Mouse (Mus musculus): ENCODE results near the gene Atmin. TPM values are rescaled to one million over a fixed set of nuclear protein-coding genes. Genes with fewer than 3 reads are reported as not detected.

Gene Atmin
- polyA plus RNA-seq (2016; fragmentation: Nextera tagmentation; extraction: Ambion mirVana): 12.1 and 12.4 TPM in 2 replicates

DNA sequence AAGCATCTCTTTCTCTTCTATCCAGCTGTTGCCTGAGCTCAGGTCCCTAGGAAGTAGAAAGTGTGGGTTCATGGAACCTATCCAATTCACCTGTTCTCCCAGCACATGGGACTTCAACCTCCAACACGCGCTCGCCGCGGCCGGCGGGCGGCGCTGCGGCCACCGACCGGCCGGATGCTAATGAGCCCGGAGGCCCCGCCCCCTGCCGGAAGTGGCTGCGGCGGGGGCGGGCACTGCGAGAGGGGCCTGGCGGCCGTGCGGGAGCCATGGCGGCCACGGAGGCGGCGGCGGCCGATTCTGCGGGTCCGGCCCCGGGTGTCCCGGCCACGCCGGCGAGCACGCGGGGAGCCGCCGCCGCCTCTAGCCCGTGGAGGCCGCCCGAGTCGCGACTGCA, at the start of gene Atmin:
Gene Atmin, plus strand, starts transcription at position 233 of the 394 bp plus-strand sequence.
- H3K4me3 ChIP-seq: peak within 1 kb of the TSS; percentile 96
- peak; percentile 93 for DNase-seq (ENCODE audit: low spot score)
- H3K27ac ChIP-seq: peak within 1 kb of the TSS; percentile 85
- peaks cover 24% of the 10 kb centered on the region for H3K36me3 ChIP-seq
- H3K27me3 ChIP-seq (ENCODE audit: low read depth, poor library complexity, severe bottlenecking): no peaks in the 10 kb centered on the region
- WGBS: 1% methylated on average over 46 of the region's 46 CpGs
- H3K4me1 ChIP-seq: peaks cover 23% of the 10 kb centered on the region
- H3K9me3 ChIP-seq (replicated peaks): no peaks in the 10 kb centered on the region

GRCm38 (mm10) chr8:116893938-116894337, 49.3 kb upstream of the Atmin start:
- Histone ChIP-seq H3K27me3 (ENCODE audit: low read depth, poor library complexity, severe bottlenecking) (no peaks in the 10 kb centered on the region), H3K27ac (no peak overlapping the region), H3K4me1 (no peaks in the 10 kb centered on the region), H3K4me3 (no peak overlapping the region), H3K36me3 (peaks cover 35% of the 10 kb centered on the region), H3K9me3 (replicated peaks) (no peaks in the 10 kb centered on the region)
- 94% methylated on average over 11 of the region's 11 CpGs for WGBS
- no peak for DNase-seq (ENCODE audit: low spot score)

- 96% methylated on average over 6 of the region's 6 CpGs for WGBS
- Histone ChIP-seq H3K27me3 (ENCODE audit: low read depth, poor library complexity, severe bottlenecking) (no peaks in the 10 kb centered on the region), H3K4me1 (no peaks in the 10 kb centered on the region), H3K9me3 (replicated peaks) (no peaks in the 10 kb centered on the region), H3K4me3 (no peak overlapping the region), H3K27ac (no peak overlapping the region), H3K36me3 (peaks cover 24% of the 10 kb centered on the region)
- DNase-seq (ENCODE audit: low spot score): no peak
Observed at GRCm38 (mm10) chr8:116895521-116895920, 47.7 kb upstream of the Atmin start.

DNA sequence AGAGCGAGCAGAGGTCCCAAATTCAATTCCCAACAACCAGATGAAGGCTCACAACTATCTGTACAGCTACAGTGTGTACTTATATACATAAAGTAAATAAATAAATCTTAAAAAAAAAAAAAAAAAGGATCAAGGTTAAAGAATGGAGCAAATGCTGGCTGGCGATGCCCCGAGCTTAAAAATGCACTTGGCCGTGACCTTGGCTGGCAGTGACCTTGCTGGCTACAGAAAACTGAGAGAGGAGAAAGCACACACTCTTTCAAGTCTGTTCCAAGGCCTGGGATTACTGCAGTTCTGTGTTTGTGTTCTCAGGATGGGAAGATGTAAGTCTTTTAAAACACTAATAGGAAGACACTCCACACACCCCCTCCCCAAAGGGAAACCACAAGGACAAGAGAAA, 38.5 kb upstream of the Atmin start:
- Histone ChIP-seq H3K27me3 (ENCODE audit: low read depth, poor library complexity, severe bottlenecking) (no peaks in the 10 kb centered on the region), H3K4me1 (no peaks in the 10 kb centered on the region), H3K9me3 (replicated peaks) (no peaks in the 10 kb centered on the region; the same call in 1 of the 2 replicates), H3K36me3 (peaks cover 34% of the 10 kb centered on the region), H3K27ac (no peak overlapping the region), H3K4me3 (no peak overlapping the region)
- 98% methylated on average over 4 of the region's 4 CpGs for WGBS
- no peak for DNase-seq (ENCODE audit: low spot score)

GRCm38 (mm10) chr8:116905252-116905651, 37.9 kb upstream of the Atmin start:
- Histone ChIP-seq H3K4me3 (no peak overlapping the region), H3K36me3 (peaks cover 39% of the 10 kb centered on the region), H3K27me3 (ENCODE audit: low read depth, poor library complexity, severe bottlenecking) (no peaks in the 10 kb centered on the region), H3K4me1 (no peaks in the 10 kb centered on the region), H3K27ac (no peak overlapping the region), H3K9me3 (replicated peaks) (no peaks in the 10 kb centered on the region; the same call in 1 of the 2 replicates)
- DNase-seq (ENCODE audit: low spot score): no peak
- WGBS: 94% methylated on average over 4 of the region's 4 CpGs

DNA sequence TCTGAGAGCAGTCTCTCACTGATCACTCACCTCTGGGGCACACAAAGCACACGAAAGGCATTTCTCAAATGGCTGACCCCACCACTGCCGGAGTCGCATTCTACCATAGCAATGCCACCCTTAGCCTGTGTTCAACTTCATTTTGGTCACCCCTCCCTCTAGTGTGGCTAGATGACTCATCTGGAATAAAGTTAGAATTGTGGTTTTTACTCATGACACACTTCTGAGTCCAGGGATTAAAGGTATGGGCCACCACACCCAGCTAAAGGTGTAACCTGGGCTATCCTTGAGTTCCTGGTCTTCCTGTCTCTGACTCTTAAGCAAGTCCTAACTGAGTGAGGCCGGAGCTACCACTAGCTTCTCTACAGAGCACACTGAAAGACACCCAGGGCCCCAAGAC, 37.4 kb upstream of the Atmin start:
- Histone ChIP-seq H3K4me3 (no peak overlapping the region), H3K36me3 (peaks cover 45% of the 10 kb centered on the region), H3K4me1 (no peaks in the 10 kb centered on the region), H3K27me3 (ENCODE audit: low read depth, poor library complexity, severe bottlenecking) (no peaks in the 10 kb centered on the region), H3K27ac (no peak overlapping the region), H3K9me3 (replicated peaks) (no peaks in the 10 kb centered on the region; the same call in 1 of the 2 replicates)
- 96% methylated on average over 4 of the region's 4 CpGs for WGBS
- DNase-seq (ENCODE audit: low spot score): no peak

GRCm38 (mm10) chr8:116921005-116921336, 22.2 kb upstream of the Atmin start:
- under 1% methylated on average over 22 of the region's 22 CpGs for WGBS
- Histone ChIP-seq H3K9me3 (replicated peaks) (no peaks in the 10 kb centered on the region), H3K27me3 (ENCODE audit: low read depth, poor library complexity, severe bottlenecking) (no peaks in the 10 kb centered on the region), H3K27ac (peak overlapping the region; percentile 96), H3K36me3 (peaks cover 40% of the 10 kb centered on the region), H3K4me1 (peaks cover 15% of the 10 kb centered on the region), H3K4me3 (peak overlapping the region; percentile 80)
- no peak for DNase-seq (ENCODE audit: low spot score)

- H3K36me3 ChIP-seq: peaks cover 40% of the 10 kb centered on the region
- WGBS: under 1% methylated on average over 57 of the region's 57 CpGs
- no peaks in the 10 kb centered on the region for H3K9me3 ChIP-seq (replicated peaks)
- no peaks in the 10 kb centered on the region for H3K27me3 ChIP-seq (ENCODE audit: low read depth, poor library complexity, severe bottlenecking)
- peak within 1 kb of the TSS; percentile 80 for H3K4me3 ChIP-seq
- H3K27ac ChIP-seq: peak within 1 kb of the TSS; percentile 96
- DNase-seq (ENCODE audit: low spot score): peak; percentile 96
- peaks cover 15% of the 10 kb centered on the region for H3K4me1 ChIP-seq
Observed at GRCm38 (mm10) chr8:116921337-116922059, 21.7 kb upstream of the Atmin start, which contains the start of the genes Cmc2 and Cenpn. Cmc2 (minus strand) TSS chr8:116921455. Cenpn (plus strand) TSS chr8:116921730.

- Histone ChIP-seq H3K36me3 (peaks cover 40% of the 10 kb centered on the region), H3K9me3 (replicated peaks) (no peaks in the 10 kb centered on the region), H3K27me3 (ENCODE audit: low read depth, poor library complexity, severe bottlenecking) (no peaks in the 10 kb centered on the region), H3K27ac (peak overlapping the region; percentile 96), H3K4me3 (peak overlapping the region; percentile 80), H3K4me1 (peaks cover 15% of the 10 kb centered on the region)
- no peak for DNase-seq (ENCODE audit: low spot score)
- 33% methylated on average over 17 of the region's 17 CpGs for WGBS
Observed at GRCm38 (mm10) chr8:116922060-116922757, 21.0 kb upstream of the Atmin start.

- DNase-seq (ENCODE audit: low spot score): no peak
- Histone ChIP-seq H3K4me3 (no peak overlapping the region), H3K27me3 (ENCODE audit: low read depth, poor library complexity, severe bottlenecking) (no peaks in the 10 kb centered on the region), H3K36me3 (peaks cover 51% of the 10 kb centered on the region), H3K27ac (no peak overlapping the region), H3K4me1 (peaks cover 15% of the 10 kb centered on the region), H3K9me3 (replicated peaks) (no peaks in the 10 kb centered on the region)
- WGBS: 88% methylated on average over 8 of the region's 8 CpGs
Observed at GRCm38 (mm10) chr8:116923526-116923925, 19.7 kb upstream of the Atmin start.

DNA sequence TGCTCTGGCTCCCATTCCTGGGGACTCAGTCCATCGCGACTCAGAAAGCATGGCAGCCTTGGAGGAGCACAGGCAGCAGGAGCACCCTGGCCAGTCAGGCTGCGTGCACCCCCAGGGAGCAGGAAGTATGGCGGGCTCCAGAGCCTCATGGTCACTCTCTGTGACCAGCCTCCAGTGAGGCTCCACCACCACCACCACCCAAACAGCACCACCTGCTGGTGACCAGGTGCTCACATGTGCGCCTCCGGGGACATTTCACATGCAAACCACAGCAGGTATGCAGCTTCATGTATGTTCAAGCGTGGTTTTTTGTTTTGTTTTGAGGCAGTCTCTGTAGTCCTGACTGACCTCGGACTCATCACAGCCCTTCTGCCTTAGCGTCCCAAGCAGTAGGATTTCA, 15.3 kb upstream of the Atmin start:
- no peak overlapping the region for H3K27ac ChIP-seq
- DNase-seq (ENCODE audit: low spot score): peak; percentile 59
- peaks cover 94% of the 10 kb centered on the region for H3K36me3 ChIP-seq
- no peak overlapping the region for H3K4me3 ChIP-seq
- no peaks in the 10 kb centered on the region for H3K4me1 ChIP-seq
- WGBS: 89% methylated on average over 9 of the region's 9 CpGs
- no peaks in the 10 kb centered on the region for H3K27me3 ChIP-seq (ENCODE audit: low read depth, poor library complexity, severe bottlenecking)
- H3K9me3 ChIP-seq (replicated peaks): no peaks in the 10 kb centered on the region

- DNase-seq (ENCODE audit: low spot score): no peak
- no peak overlapping the region for H3K4me3 ChIP-seq
- no peak overlapping the region for H3K27ac ChIP-seq
- H3K9me3 ChIP-seq (replicated peaks): no peaks in the 10 kb centered on the region
- peaks cover 98% of the 10 kb centered on the region for H3K36me3 ChIP-seq
- no peaks in the 10 kb centered on the region for H3K27me3 ChIP-seq (ENCODE audit: low read depth, poor library complexity, severe bottlenecking)
- 96% methylated on average over 5 of the region's 5 CpGs for WGBS
- H3K4me1 ChIP-seq: no peaks in the 10 kb centered on the region
Observed at GRCm38 (mm10) chr8:116928588-116928987, 14.6 kb upstream of the Atmin start.

GRCm38 (mm10) chr8:116934976-116935375, 8.2 kb upstream of the Atmin start:
- H3K36me3 ChIP-seq: peaks cover 90% of the 10 kb centered on the region
- no peak overlapping the region for H3K27ac ChIP-seq
- 92% methylated on average over 4 of the region's 4 CpGs for WGBS
- no peaks in the 10 kb centered on the region for H3K9me3 ChIP-seq (replicated peaks)
- DNase-seq (ENCODE audit: low spot score): no peak
- H3K4me3 ChIP-seq: no peak overlapping the region
- H3K4me1 ChIP-seq: no peaks in the 10 kb centered on the region
- H3K27me3 ChIP-seq (ENCODE audit: low read depth, poor library complexity, severe bottlenecking): no peaks in the 10 kb centered on the region
